Mouse (Mus musculus) central nervous system, embryonic 11.5 days (tissue): ENCODE results near the gene Cmtm7. TPM values are rescaled to one million over a fixed set of nuclear protein-coding genes. Genes with fewer than 3 reads are reported as not detected.

Experiments
- polyA plus RNA-seq: library from polyadenylated mRNA; depleted of rRNA; stranded (reverse); fragments of >200 nt; gene quantifications from 2 replicates; pipeline ENCODE4 v1.2.3, GENCODE M21; 2012; rRNA removed

Cmtm7 gene
- 27.4 and 53.7 TPM in 2 replicates for polyA plus RNA-seq

GRCm38 (mm10) chr9:114781526-114782212, at the start of gene Cmtm7:
Cmtm7 (minus strand) TSS chr9:114781856.

GRCm38 (mm10) chr9:114731011-114731755, 50.5 kb downstream of the Cmtm7 start, which contains the start of gene Cmtm6:
Cmtm6 (plus strand) TSS chr9:114731116.

Other genes starting within 250 kb of the Cmtm7 start
- gene Trim71, start 217.5 kb downstream of the Cmtm7 start, polyA plus RNA-seq, result 2.8 and 2.9 TPM in 2 replicates
- gene Cnot10, start 141.7 kb downstream of the Cmtm7 start, polyA plus RNA-seq, result 70.4 and 82.1 TPM in 2 replicates
- gene Dync1li1, start 93.1 kb downstream of the Cmtm7 start, polyA plus RNA-seq, result 57.8 and 58.4 TPM in 2 replicates
- 15.9 and 20.5 TPM in 2 replicates for gene Cmtm6, start 50.7 kb downstream of the Cmtm7 start, polyA plus RNA-seq
- 12.0 and 12.4 TPM in 2 replicates for gene Cmtm8, start 62.3 kb upstream of the Cmtm7 start, polyA plus RNA-seq
- 12.0 and 12.7 TPM in 2 replicates for gene Gpd1l, start 152.1 kb upstream of the Cmtm7 start, polyA plus RNA-seq
- 4.3 and 4.4 TPM in 2 replicates for gene Osbpl10, start 196.7 kb upstream of the Cmtm7 start, polyA plus RNA-seq
- gene Rps27rt, start 200.9 kb upstream of the Cmtm7 start, polyA plus RNA-seq, result 16.9 and 44.1 TPM in 2 replicates